In the genomic region with DNA sequence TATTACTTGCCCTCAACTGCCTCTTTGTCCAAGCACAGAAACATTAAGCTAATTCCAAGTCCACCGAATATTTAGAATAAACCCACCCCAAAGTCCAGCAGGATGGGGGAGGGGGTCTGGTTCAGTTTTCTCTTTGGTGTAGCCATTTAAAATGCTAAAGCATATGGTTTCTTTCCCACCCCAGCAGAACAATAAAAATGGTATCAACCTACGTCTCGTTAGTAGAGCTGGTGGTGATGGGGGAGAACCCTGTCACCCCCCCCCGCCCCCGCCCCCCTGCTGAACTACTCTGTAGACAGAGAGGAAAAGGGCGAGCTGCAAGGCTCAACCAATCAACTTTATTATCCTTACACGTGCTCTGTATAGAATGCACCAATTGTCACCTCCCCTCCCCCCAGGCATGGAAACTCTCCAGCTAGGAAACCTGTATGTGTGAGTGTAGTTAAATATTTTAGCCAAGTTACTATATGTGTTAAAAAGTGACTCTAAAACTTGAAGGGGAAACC, we compare ENCODE assay signal across 9 mouse cellular contexts.
DNase-seq lines count a peak whose midpoint lies in the region; ATAC-seq and TF ChIP-seq lines count a peak whose summit lies in the region.
"Had no signal": no experiment of that assay in that cellular context is flagged by ENCODE, and none has a peak within 500 bp of the region (broad histone marks: within the 10 kb centered on the region; RNA-seq: fewer than 3 reads in every experiment).

No protein-coding gene starts in this region.

- 42% methylated on average over 7 of the region's 7 CpGs for WGBS in stomach, embryonic 14.5 days
- WGBS in stomach, postnatal 0 days = 45% methylated on average over 5 of the region's 7 CpGs
- 5% methylated on average over 7 of the region's 7 CpGs for WGBS in forebrain, postnatal 0 days
- WGBS in midbrain, embryonic 15.5 days = 11% methylated on average over 7 of the region's 7 CpGs
- WGBS in kidney, embryonic 15.5 days = 17% methylated on average over 7 of the region's 7 CpGs
- WGBS in kidney, embryonic 14.5 days = 21% methylated on average over 7 of the region's 7 CpGs

- H3K27ac ChIP-seq in stomach, embryonic 14.5 days (ENCODE audit: low read length) = no peak overlapping the region
- H3K27ac ChIP-seq in stomach, postnatal 0 days (replicated peaks) = no peak overlapping the region
- H3K27ac ChIP-seq in forebrain, postnatal 0 days (ENCODE audit: low read depth, low read length) = peak overlapping the region; percentile 94
- H3K27ac ChIP-seq in midbrain, embryonic 15.5 days = peak overlapping the region; percentile 94
- H3K27ac ChIP-seq in kidney, embryonic 15.5 days = no peak overlapping the region
- H3K27ac ChIP-seq in kidney, embryonic 14.5 days (ENCODE audit: low read depth, low read length) = no peak overlapping the region
- H3K27ac ChIP-seq: limb, embryonic 13.5 days had no signal

- no peak for TF ChIP-seq CTCF in stomach, postnatal 0 days (IDR thresholded peaks at IDR 0.05; ENCODE audit: low read depth)
- TF ChIP-seq CTCF in forebrain, postnatal 0 days (IDR thresholded peaks at IDR 0.05; ENCODE audit: low read depth) = no peak

- peak overlapping the region; percentile 35; the same call in 1 of the 2 replicates for H3K4me2 ChIP-seq in stomach, embryonic 14.5 days (replicated peaks; ENCODE audit: low read depth, low read length)
- no peak overlapping the region for H3K4me2 ChIP-seq in stomach, postnatal 0 days (replicated peaks; ENCODE audit: low read depth)
- peak overlapping the region; percentile 56 for H3K4me2 ChIP-seq in forebrain, postnatal 0 days (ENCODE audit: low read depth)
- peak overlapping the region; percentile 60 for H3K4me2 ChIP-seq in midbrain, embryonic 15.5 days
- no peak overlapping the region for H3K4me2 ChIP-seq in kidney, embryonic 15.5 days
- no peak overlapping the region for H3K4me2 ChIP-seq in kidney, embryonic 14.5 days (replicated peaks; ENCODE audit: low read depth, low read length)

- DNase-seq in stomach, postnatal 0 days (ENCODE audit: low spot score) = no peak
- DNase-seq in forebrain, postnatal 0 days = peak; percentile 57
- DNase-seq in ovary, postnatal 10 days (ENCODE audit: low spot score) = no peak
- DNase-seq in liver = no peak

- no peak overlapping the region for H3K9ac ChIP-seq in stomach, embryonic 14.5 days (replicated peaks; ENCODE audit: low read depth, low read length)
- no peak overlapping the region for H3K9ac ChIP-seq in stomach, postnatal 0 days (ENCODE audit: low read length)
- peak overlapping the region; percentile 90 for H3K9ac ChIP-seq in forebrain, postnatal 0 days
- peak overlapping the region; percentile 57 for H3K9ac ChIP-seq in midbrain, embryonic 15.5 days
- H3K9ac ChIP-seq in kidney, embryonic 15.5 days = no peak overlapping the region
- no peak overlapping the region for H3K9ac ChIP-seq in kidney, embryonic 14.5 days (ENCODE audit: low read depth, low read length)
- H3K9ac ChIP-seq: limb, embryonic 13.5 days had no signal

- no peak overlapping the region for H3K4me3 ChIP-seq in stomach, embryonic 14.5 days (ENCODE audit: low read depth, low read length)
- H3K4me3 ChIP-seq in stomach, postnatal 0 days (ENCODE audit: low read depth, low read length) = no peak overlapping the region
- H3K4me3 ChIP-seq in forebrain, postnatal 0 days (ENCODE audit: low read depth, low read length) = peak overlapping the region; percentile 62
- peak overlapping the region; percentile 52 for H3K4me3 ChIP-seq in midbrain, embryonic 15.5 days
- H3K4me3 ChIP-seq in kidney, embryonic 15.5 days (replicated peaks) = no peak overlapping the region
- H3K4me3 ChIP-seq in kidney, embryonic 14.5 days (ENCODE audit: low read length) = no peak overlapping the region
- H3K4me3 ChIP-seq: limb, embryonic 13.5 days had no signal

- no peaks in the 10 kb centered on the region for H3K36me3 ChIP-seq in stomach, embryonic 14.5 days (ENCODE audit: control insufficient read depth, insufficient read depth, low read length)
- no peaks in the 10 kb centered on the region for H3K36me3 ChIP-seq in stomach, postnatal 0 days (ENCODE audit: control insufficient read depth, insufficient read depth, low read length)
- H3K36me3 ChIP-seq in forebrain, postnatal 0 days (ENCODE audit: insufficient read depth) = no peaks in the 10 kb centered on the region
- no peaks in the 10 kb centered on the region for H3K36me3 ChIP-seq in midbrain, embryonic 15.5 days (replicated peaks)
- H3K36me3 ChIP-seq in kidney, embryonic 15.5 days = no peaks in the 10 kb centered on the region
- H3K36me3 ChIP-seq in kidney, embryonic 14.5 days (ENCODE audit: control insufficient read depth, insufficient read depth, low read length) = no peaks in the 10 kb centered on the region
- H3K36me3 ChIP-seq: limb, embryonic 13.5 days had no signal

- H3K27me3 ChIP-seq in stomach, embryonic 14.5 days (ENCODE audit: control insufficient read depth, insufficient read depth, low read length) = no peaks in the 10 kb centered on the region
- H3K27me3 ChIP-seq in stomach, postnatal 0 days (ENCODE audit: control insufficient read depth, insufficient read depth, low read length) = no peaks in the 10 kb centered on the region
- H3K27me3 ChIP-seq in forebrain, postnatal 0 days (ENCODE audit: insufficient read depth, low read length) = no peaks in the 10 kb centered on the region
- H3K27me3 ChIP-seq in midbrain, embryonic 15.5 days (replicated peaks) = no peaks in the 10 kb centered on the region
- H3K27me3 ChIP-seq in kidney, embryonic 15.5 days = no peaks in the 10 kb centered on the region
- no peaks in the 10 kb centered on the region for H3K27me3 ChIP-seq in kidney, embryonic 14.5 days (ENCODE audit: control insufficient read depth, insufficient read depth, low read length)

- H3K9me3 ChIP-seq in stomach, embryonic 14.5 days (ENCODE audit: control insufficient read depth, low read depth, low read length) = no peaks in the 10 kb centered on the region
- no peaks in the 10 kb centered on the region for H3K9me3 ChIP-seq in stomach, postnatal 0 days (ENCODE audit: control insufficient read depth, low read length)
- no peaks in the 10 kb centered on the region for H3K9me3 ChIP-seq in forebrain, postnatal 0 days (ENCODE audit: low read length)
- H3K9me3 ChIP-seq in midbrain, embryonic 15.5 days = no peaks in the 10 kb centered on the region
- H3K9me3 ChIP-seq in kidney, embryonic 15.5 days (replicated peaks) = no peaks in the 10 kb centered on the region
- H3K9me3 ChIP-seq in kidney, embryonic 14.5 days (ENCODE audit: control insufficient read depth, low read length) = no peaks in the 10 kb centered on the region
- H3K9me3 ChIP-seq: limb, embryonic 13.5 days had no signal

- H3K4me1 ChIP-seq in stomach, embryonic 14.5 days (ENCODE audit: control insufficient read depth, insufficient read depth, low read length) = no peaks in the 10 kb centered on the region
- no peaks in the 10 kb centered on the region for H3K4me1 ChIP-seq in stomach, postnatal 0 days (replicated peaks; ENCODE audit: control insufficient read depth, insufficient read depth)
- 0 out of 2 replicates have a peak, but pooled peaks cover 10% of the 10 kb centered on the region for H3K4me1 ChIP-seq in forebrain, postnatal 0 days (ENCODE audit: insufficient read depth)
- peaks cover 14% of the 10 kb centered on the region for H3K4me1 ChIP-seq in midbrain, embryonic 15.5 days
- 0 out of 2 replicates have a peak, but pooled peaks cover 4% of the 10 kb centered on the region for H3K4me1 ChIP-seq in kidney, embryonic 15.5 days
- H3K4me1 ChIP-seq in kidney, embryonic 14.5 days (ENCODE audit: control insufficient read depth, insufficient read depth, low read length) = no peaks in the 10 kb centered on the region

- TF ChIP-seq EP300 in stomach, postnatal 0 days (optimal IDR thresholded peaks at IDR 0.05) = no peak

- ATAC-seq in stomach, embryonic 14.5 days (ENCODE audit: insufficient number of reproducible peaks, insufficient read depth, low FRiP score, low read depth) = no peak
- ATAC-seq in stomach, postnatal 0 days (ENCODE audit: low FRiP score, low TSS enrichment) = no peak
- peak; percentile 81 for ATAC-seq in forebrain, postnatal 0 days
- ATAC-seq in midbrain, embryonic 15.5 days (replicated peaks) = peak; percentile 88
- ATAC-seq in kidney, embryonic 15.5 days (replicated peaks; ENCODE audit: low FRiP score) = no peak
- ATAC-seq in kidney, embryonic 14.5 days (ENCODE audit: low FRiP score, low TSS enrichment) = no peak

Comparison
In these comparisons a context has a peak if more than half of its experiments do, and no peak if none do; other contexts are left out.
1. H3K4me2 ChIP-seq: peak in stomach, embryonic 14.5 days (single experiment), forebrain, postnatal 0 days (single experiment) and midbrain, embryonic 15.5 days (single experiment); none in stomach, postnatal 0 days (single experiment), kidney, embryonic 15.5 days (single experiment) and kidney, embryonic 14.5 days (single experiment).
2. ATAC-seq: peak in forebrain, postnatal 0 days (single experiment) and midbrain, embryonic 15.5 days (single experiment); none in stomach, embryonic 14.5 days (single experiment), stomach, postnatal 0 days (single experiment), kidney, embryonic 15.5 days (single experiment) and kidney, embryonic 14.5 days (single experiment).
3. H3K27ac ChIP-seq: peak in forebrain, postnatal 0 days (single experiment) and midbrain, embryonic 15.5 days (single experiment); none in stomach, embryonic 14.5 days (single experiment), stomach, postnatal 0 days (single experiment), kidney, embryonic 15.5 days (single experiment) and kidney, embryonic 14.5 days (single experiment).
4. H3K4me3 ChIP-seq: peak in forebrain, postnatal 0 days (single experiment) and midbrain, embryonic 15.5 days (single experiment); none in stomach, embryonic 14.5 days (single experiment), stomach, postnatal 0 days (single experiment), kidney, embryonic 15.5 days (single experiment) and kidney, embryonic 14.5 days (single experiment).
5. H3K9ac ChIP-seq: peak in forebrain, postnatal 0 days (single experiment) and midbrain, embryonic 15.5 days (single experiment); none in stomach, embryonic 14.5 days (single experiment), stomach, postnatal 0 days (single experiment), kidney, embryonic 15.5 days (single experiment) and kidney, embryonic 14.5 days (single experiment).